Mouse (Mus musculus): Measurements from ENCODE around the gene Gcsh. TPM values are rescaled to one million over a fixed set of nuclear protein-coding genes. Genes with fewer than 3 reads are reported as not detected.
A peak's percentile ranks its signal among the peaks of the same experiment; 100 is the strongest.

Gene Gcsh
- polyA plus RNA-seq, 1 experiment from 2014 or later, result 134 TPM

GRCm38 (mm10) chr8:116944385-116944696 is 49.0 kb downstream of the Gcsh start:
- H3K27ac ChIP-seq, result no peak overlapping the region
- H3K36me3 ChIP-seq, result peaks cover 9% of the 10 kb centered on the region; the same call in 1 of the 2 replicates
- H3K27me3 ChIP-seq, result no peaks in the 10 kb centered on the region
- peaks cover 13% of the 10 kb centered on the region for H3K4me1 ChIP-seq (replicated peaks)
- H3K9me3 ChIP-seq, result no peaks in the 10 kb centered on the region
- WGBS, result 12% methylated on average over 4 of the region's 4 CpGs
- peak overlapping the region; percentile 87; the same call in 1 of the 2 replicates for H3K9ac ChIP-seq (replicated peaks)
- H3K4me2 ChIP-seq, result peak overlapping the region; percentile 95
- peak overlapping the region; percentile 97 for H3K4me3 ChIP-seq (replicated peaks)
- no peak for ATAC-seq (ENCODE audit: insufficient number of reproducible peaks, insufficient read depth, low FRiP score, low TSS enrichment, low read depth)

DNA sequence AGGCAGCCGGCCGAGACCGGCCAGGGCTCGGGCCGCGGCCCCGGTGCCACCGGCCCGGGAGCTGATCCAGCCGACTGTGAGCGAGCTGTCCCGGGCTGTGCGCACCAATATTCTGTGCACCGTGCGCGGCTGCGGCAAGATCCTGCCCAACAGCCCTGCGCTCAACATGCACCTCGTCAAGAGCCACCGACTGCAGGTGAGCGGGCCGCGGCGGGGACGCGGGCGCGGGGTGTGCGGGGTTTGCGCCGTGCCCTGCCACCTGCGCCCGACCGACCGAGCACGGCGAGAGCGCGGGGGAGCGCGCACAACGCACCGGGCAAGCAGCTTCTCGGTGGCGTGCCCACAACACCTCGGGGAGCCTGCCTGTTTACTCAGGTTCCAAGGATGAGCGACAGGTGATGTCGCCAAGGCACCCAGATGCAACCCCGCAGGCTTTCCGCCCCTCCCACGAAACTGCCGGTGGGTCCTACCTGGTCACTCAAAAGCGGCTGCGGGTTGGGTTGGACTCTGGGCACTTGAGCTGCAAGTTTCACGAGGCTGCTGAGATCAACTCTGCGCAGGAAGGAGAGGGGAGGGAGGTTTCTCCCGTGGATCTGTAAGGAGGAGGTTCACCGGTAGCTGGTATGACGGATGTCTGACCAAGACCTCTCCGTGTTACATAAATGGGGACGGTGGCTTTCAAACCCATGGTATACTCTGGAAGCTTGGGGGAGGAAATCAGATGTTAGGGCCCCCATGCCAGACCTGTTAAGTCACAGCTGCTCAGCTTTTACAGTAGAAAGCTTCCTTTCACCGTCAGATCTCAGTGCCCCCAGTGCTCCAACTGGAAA is 49.6 kb downstream of the Gcsh start:
- H3K9me3 ChIP-seq, result no peaks in the 10 kb centered on the region
- peak overlapping the region; percentile 95 for H3K4me2 ChIP-seq
- no peak overlapping the region for H3K27ac ChIP-seq
- H3K27me3 ChIP-seq, result no peaks in the 10 kb centered on the region
- ATAC-seq (ENCODE audit: insufficient number of reproducible peaks, insufficient read depth, low FRiP score, low TSS enrichment, low read depth), result peak; percentile 71; the same call in 1 of the 2 replicates
- H3K4me3 ChIP-seq (replicated peaks), result peak overlapping the region; percentile 97
- H3K36me3 ChIP-seq, result peaks cover 9% of the 10 kb centered on the region; the same call in 1 of the 2 replicates
- peaks cover 13% of the 10 kb centered on the region for H3K4me1 ChIP-seq (replicated peaks)
- peak overlapping the region; percentile 87 for H3K9ac ChIP-seq (replicated peaks)
- WGBS, result under 1% methylated on average over 62 of the region's 62 CpGs

DNA sequence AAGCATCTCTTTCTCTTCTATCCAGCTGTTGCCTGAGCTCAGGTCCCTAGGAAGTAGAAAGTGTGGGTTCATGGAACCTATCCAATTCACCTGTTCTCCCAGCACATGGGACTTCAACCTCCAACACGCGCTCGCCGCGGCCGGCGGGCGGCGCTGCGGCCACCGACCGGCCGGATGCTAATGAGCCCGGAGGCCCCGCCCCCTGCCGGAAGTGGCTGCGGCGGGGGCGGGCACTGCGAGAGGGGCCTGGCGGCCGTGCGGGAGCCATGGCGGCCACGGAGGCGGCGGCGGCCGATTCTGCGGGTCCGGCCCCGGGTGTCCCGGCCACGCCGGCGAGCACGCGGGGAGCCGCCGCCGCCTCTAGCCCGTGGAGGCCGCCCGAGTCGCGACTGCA is 50.2 kb downstream of the Gcsh start, which contains the start of gene Atmin:
TSS of gene Atmin (plus strand) at position 233 of the 394 bp plus-strand sequence.
- Histone ChIP-seq H3K27me3 (no peaks in the 10 kb centered on the region), H3K27ac (no peak within 1 kb of the TSS), H3K36me3 (peaks cover 9% of the 10 kb centered on the region; the same call in 1 of the 2 replicates), H3K4me1 (replicated peaks) (peaks cover 13% of the 10 kb centered on the region), H3K4me2 (peak within 1 kb of the TSS; percentile 95), H3K4me3 (replicated peaks) (peak within 1 kb of the TSS; percentile 97), H3K9me3 (no peaks in the 10 kb centered on the region), H3K9ac (replicated peaks) (peak within 1 kb of the TSS; percentile 87)
- peak; percentile 79 for ATAC-seq (ENCODE audit: insufficient number of reproducible peaks, insufficient read depth, low FRiP score, low TSS enrichment, low read depth)
- under 1% methylated on average over 46 of the region's 46 CpGs for WGBS

GRCm38 (mm10) chr8:116942284-116943058 is 50.9 kb downstream of the Gcsh start:
- H3K4me1 ChIP-seq (replicated peaks), result peaks cover 13% of the 10 kb centered on the region
- H3K9me3 ChIP-seq, result no peaks in the 10 kb centered on the region
- peaks cover 14% of the 10 kb centered on the region for H3K36me3 ChIP-seq
- H3K27ac ChIP-seq, result no peak overlapping the region
- peak overlapping the region; percentile 95; the same call in 1 of the 2 replicates for H3K4me2 ChIP-seq
- no peak overlapping the region for H3K4me3 ChIP-seq (replicated peaks)
- ATAC-seq (ENCODE audit: insufficient number of reproducible peaks, insufficient read depth, low FRiP score, low TSS enrichment, low read depth), result no peak
- WGBS, result 78% methylated on average over 12 of the region's 12 CpGs
- H3K27me3 ChIP-seq, result no peaks in the 10 kb centered on the region
- H3K9ac ChIP-seq (replicated peaks), result no peak overlapping the region

DNA sequence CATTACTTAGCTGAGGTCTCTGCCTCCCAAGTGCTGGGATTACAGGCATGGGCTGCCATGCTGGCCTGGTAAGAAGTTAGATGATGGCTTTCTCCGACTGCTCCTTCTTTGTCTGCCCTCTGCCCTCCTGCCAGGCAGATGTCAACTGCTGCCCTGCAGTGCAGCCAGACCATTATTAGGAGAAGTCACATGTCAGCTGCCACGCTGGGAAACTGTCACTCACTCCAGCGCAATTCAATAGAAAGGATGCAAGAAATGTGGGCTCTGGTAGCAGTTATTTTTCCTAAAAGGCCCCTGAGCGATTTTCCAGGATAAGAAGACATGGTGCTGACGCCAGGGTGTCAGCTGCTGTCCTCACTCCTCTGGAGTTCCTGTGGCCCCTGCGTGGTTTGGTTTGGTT is 57.8 kb downstream of the Gcsh start:
- no peak for ATAC-seq (ENCODE audit: insufficient number of reproducible peaks, insufficient read depth, low FRiP score, low TSS enrichment, low read depth)
- no peak overlapping the region for H3K4me2 ChIP-seq
- no peak overlapping the region for H3K4me3 ChIP-seq (replicated peaks)
- H3K9me3 ChIP-seq, result no peaks in the 10 kb centered on the region
- no peak overlapping the region for H3K9ac ChIP-seq (replicated peaks)
- WGBS, result 94% methylated on average over 6 of the region's 6 CpGs
- H3K27me3 ChIP-seq, result no peaks in the 10 kb centered on the region
- H3K36me3 ChIP-seq, result peaks cover 72% of the 10 kb centered on the region
- H3K27ac ChIP-seq, result no peak overlapping the region
- no peaks in the 10 kb centered on the region for H3K4me1 ChIP-seq (replicated peaks)

- Histone ChIP-seq H3K9me3 (no peaks in the 10 kb centered on the region), H3K9ac (replicated peaks) (no peak overlapping the region), H3K36me3 (peaks cover 78% of the 10 kb centered on the region), H3K27me3 (no peaks in the 10 kb centered on the region), H3K27ac (no peak overlapping the region), H3K4me1 (replicated peaks) (no peaks in the 10 kb centered on the region), H3K4me2 (no peak overlapping the region), H3K4me3 (replicated peaks) (no peak overlapping the region)
- ATAC-seq (ENCODE audit: insufficient number of reproducible peaks, insufficient read depth, low FRiP score, low TSS enrichment, low read depth), result no peak
- 93% methylated on average over 4 of the region's 4 CpGs for WGBS
Observed at GRCm38 (mm10) chr8:116934976-116935375, 58.4 kb downstream of the Gcsh start.

Other genes with a start within 250 kb of the Gcsh start
- gene Cmc2, start 72.1 kb downstream of the Gcsh start, polyA plus RNA-seq (2016; fragmentation: Nextera tagmentation; extraction: Ambion mirVana), result 72.2 and 82.7 TPM in 2 replicates
- gene Cenpn, start 71.8 kb downstream of the Gcsh start, polyA plus RNA-seq (2016; fragmentation: Nextera tagmentation; extraction: Ambion mirVana), result 47.5 and 47.6 TPM in 2 replicates
- gene Atmin, start 50.1 kb downstream of the Gcsh start, polyA plus RNA-seq (2016; fragmentation: Nextera tagmentation; extraction: Ambion mirVana), result 11.7 and 12.5 TPM in 2 replicates
- 2.0 and 2.3 TPM in 2 replicates for gene 1700030J22Rik, start 14.6 kb downstream of the Gcsh start, polyA plus RNA-seq (2016; fragmentation: Nextera tagmentation; extraction: Ambion mirVana)
- gene Pkd1l2, start 88.9 kb upstream of the Gcsh start, polyA plus RNA-seq (2016; fragmentation: Nextera tagmentation; extraction: Ambion mirVana), result 0.09 TPM in 1 of 2 replicates, not detected in the other
- gene Bco1, start 102.3 kb upstream of the Gcsh start, polyA plus RNA-seq (2016; fragmentation: Nextera tagmentation; extraction: Ambion mirVana), result 0.14 and 0.41 TPM in 2 replicates
- 2.3 and 2.6 TPM in 2 replicates for gene Gan, start 164.6 kb upstream of the Gcsh start, polyA plus RNA-seq (2016; fragmentation: Nextera tagmentation; extraction: Ambion mirVana)